Mouse (Mus musculus) layer of hippocampus, adult 9-11 months (tissue): ENCODE results near the gene Rfx4.

Source experiments
- DNase-seq: peaks from one replicate; pipeline ENCODE4 v3.0.0; 2022

The Rfx4 gene

DNA sequence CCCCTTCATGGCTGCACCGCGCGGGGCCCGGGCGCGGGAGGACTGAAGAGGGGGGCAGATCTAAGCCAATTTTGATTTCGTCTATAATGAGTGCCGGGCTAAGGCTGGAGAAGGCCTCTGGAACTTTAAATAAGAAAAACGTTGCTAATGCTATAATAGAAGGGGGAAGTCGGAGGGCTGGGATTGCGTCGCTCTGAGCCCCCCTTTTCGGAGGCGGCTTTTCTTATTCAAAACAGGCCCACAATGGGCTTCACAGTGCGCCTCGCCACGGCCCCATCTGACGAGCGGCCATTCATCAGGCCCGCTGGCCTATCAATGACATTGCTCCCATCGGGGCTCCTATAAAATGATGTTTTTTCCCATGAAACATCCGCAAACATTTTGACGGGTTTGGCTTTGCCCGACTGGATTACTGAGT, at the start of gene Rfx4:
Gene Rfx4, plus strand, starts transcription at position 277 of the 418 bp plus-strand sequence.
- DNase-seq, result peak; percentile 20

DNA sequence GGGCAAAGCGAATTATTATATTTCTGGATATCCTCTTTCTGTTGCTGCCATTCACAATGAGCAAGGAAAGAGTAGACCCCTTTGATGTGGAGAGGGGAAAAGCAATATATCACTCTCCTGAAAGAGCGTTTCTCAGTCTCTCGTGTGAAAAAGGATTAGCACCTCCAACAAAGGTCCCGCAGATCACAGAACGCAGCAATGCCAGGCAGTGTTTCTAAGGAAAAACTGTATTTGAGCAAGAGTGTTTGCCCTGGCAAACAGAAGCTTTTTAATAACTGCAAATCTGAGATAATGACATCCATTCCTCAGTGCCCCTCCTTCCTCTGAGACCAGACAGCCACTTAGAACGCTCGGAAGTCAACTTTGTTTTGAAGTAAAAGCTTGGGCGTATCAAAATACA, 49.3 kb upstream of the Rfx4 start:
- no peak for DNase-seq

DNA sequence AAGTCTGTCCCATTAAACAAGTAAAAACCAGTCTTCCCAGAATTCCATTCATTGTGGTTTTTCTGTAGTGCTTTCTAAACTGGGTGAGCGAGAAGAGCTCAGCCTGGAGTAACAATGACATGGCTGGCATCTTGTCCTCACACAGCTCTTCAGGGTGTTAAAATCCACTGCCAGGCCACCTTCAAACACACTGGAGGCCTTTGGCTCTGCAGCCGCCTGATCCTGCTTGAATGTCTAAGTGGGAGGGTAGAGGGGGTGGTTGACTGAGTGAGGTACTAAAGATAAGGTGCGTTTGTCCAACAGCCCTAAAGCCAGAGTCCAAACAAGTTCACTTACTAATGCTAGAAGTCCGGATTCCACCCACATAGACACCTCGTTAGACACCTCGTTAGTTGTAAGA, 48.6 kb upstream of the Rfx4 start:
- DNase-seq, result no peak

DNA sequence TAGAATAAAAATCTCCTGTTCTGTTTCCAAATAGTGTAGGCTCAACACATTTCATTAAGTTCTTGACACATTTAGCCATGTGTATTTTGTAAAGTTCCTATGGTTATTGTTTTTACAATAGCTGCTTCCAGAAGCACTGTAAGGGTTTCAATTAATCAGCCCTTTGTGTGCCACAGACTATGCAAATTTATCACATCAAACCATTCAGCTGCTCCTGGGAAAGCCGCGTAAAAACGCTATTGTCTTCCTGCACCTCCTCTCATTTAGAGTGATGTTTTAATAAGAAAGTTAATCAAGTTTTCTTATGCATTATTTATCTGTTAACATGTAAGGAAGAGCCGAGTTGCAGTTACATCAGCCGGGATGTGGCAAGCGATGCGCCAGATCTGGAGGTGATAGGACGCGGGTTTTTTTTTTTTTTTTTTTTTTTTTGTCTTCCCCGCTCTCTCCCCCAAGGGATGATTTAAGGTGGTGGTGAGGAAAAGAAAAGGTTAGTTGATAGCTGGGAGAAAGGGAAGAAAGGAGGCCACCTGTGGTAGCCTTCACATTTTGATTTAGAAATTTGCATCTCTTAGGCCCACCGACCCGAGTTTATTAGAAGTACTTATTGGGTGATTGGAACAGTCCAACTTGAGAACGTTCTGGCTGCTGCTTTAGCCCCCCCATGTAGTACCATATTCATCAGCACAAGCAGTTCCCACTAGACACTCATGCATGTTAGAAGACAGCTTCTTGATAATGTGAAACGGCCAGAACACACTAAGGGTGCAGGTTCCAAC, 47.9 kb upstream of the Rfx4 start:
- DNase-seq, result no peak

DNA sequence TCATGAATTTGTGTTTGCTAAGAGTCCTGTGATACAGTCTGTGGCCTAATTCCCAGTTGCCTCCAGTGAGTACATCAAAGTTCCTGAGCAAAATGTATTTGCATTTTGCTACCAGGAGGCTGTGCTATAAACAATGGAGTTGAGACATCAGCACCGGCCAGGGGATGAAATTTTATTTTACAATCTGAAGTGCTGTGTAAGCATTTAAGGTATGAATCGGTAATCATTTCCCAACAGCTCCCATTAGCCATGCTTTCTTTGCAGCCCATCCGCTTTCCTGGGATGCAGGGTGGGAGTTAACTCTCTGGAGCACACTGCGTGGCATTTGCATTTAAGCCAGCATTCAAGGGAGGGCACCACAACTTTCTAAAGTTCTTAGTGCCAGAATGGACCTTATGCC, 45.7 kb upstream of the Rfx4 start:
- no peak for DNase-seq

DNA sequence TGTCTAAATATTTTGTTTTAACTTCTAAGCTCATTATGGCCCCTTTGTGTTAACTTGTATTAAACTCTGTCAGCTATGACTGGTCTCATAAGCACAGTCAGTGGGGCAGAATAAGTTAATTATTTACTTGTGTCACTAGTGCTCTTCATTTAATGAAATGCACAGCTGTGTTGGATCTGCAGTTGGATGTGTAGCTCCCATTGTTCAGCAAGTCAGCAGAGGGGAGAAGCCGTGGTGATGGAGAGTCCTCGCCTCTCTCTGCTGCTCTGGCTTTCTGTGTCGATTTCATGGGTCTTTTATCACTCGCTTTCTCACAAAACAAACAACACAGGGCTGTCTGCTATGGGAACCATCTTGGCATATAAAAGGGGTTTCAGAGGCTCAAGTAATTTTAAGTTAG, 45.0 kb upstream of the Rfx4 start:
- no peak for DNase-seq

DNA sequence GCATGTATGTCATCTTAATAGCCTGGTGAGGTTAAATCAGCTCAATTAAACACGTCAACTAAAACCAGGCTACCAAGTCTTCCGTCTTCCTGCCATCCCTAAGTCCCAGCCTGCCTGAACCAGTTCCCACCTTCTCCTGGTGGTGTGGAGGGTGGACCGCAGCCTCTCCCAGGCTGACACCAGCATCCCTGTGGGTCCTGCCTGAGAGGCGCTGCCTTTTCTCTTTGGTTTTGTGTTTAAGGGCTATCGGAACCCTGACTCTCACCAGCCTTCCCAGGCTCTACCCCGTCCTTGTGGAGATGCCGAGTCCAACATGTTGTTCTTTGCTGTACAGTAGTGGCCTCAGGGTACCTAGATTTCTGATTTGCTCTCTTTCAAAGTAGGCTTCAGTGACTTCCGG, 44.4 kb upstream of the Rfx4 start:
- DNase-seq, result no peak

DNA sequence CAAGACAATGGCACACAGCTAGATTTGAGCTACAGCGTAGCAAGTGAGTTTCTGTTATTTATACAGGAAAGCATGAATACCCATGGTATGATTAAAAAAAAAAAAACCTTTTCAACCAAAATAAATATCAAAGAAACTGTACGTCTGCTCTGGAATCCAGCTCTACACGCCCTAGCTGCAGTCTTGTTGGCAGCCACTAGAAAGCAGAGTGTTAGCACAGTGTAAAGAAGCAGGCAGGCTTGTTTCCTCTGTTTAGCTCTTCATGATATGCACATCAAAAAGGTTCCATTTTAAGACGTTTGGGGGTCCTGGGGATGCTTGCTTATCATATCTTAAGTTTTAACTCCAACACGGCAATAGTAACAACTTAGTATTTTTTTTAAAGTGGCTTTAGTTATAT, 43.9 kb upstream of the Rfx4 start:
- DNase-seq, result no peak

DNA sequence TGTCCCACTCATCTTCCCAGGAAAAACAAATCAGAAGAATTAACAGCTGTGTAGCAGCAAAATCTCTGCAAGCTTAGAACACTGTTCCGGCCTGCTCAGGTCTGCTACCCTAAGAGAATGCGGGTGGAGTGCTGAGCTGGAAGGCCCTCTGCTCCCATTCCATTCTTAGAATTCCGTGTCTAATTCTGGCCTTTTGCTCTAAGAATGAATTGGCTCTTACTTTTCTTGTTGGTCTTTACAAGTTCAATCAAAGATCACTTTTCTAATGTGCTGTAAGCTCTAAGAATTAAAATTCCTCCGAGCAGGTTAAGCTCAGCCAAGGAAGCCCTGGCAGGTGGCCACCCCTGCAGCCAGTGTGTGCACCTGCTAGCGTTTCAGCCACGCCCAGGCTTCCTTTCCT, 43.3 kb upstream of the Rfx4 start:
- DNase-seq, result no peak

DNA sequence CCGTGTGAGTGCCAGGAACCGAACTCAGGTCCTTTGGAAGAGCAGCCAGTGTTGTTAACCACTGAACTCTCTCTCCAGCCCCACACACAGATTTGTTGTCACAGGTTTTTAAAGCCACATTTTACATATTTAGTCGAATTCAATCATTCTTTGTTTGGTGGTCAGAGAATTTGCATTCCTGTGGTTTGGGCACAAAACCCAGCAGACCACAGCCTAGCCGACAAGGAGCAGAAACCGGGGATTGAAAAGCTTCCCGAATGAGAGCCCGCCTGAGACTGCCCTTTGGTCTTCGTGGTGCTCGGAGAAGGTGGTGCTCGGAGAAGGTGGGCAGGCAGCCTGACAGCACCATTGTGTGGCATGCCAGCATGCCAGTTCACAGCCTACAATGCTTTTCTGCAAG, 42.8 kb upstream of the Rfx4 start:
- no peak for DNase-seq

DNA sequence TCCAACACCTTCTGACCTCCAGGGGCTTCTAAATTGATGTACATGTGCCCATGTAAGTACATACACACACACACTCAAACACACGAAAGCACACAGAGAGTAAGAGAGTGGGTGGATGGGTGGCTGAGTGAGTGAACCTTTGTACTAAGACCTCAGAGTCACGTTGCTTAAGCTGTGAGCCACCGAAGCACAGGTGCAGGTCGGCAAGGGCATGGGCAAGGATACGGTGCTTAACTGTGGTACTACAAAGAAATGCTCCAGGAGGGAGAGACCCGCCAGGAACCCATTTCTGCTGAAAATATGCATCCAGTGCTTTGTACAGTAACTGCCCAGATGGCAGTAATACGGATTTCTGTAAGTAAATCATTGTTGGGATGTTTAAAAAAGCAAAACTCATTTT, 40.2 kb upstream of the Rfx4 start:
- no peak for DNase-seq

DNA sequence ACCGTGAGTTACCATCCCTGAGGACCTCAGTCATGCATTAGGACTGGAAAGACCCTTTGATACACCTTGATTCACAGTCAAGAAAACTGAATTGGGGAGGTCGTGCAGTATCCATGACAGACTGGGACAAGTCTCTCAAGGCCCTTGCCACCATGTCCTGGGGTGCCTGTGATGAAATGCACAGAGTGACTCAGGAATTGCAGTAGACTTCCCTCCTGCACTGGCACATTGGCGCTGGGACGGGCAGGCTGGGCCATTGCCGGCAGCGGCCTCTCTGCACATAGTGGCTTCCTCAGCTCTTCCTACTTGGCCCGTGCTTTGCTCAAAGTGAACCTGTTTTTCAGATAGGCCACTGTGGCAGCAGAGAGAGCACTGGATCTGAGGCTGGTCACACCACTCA, 39.3 kb upstream of the Rfx4 start:
- no peak for DNase-seq

DNA sequence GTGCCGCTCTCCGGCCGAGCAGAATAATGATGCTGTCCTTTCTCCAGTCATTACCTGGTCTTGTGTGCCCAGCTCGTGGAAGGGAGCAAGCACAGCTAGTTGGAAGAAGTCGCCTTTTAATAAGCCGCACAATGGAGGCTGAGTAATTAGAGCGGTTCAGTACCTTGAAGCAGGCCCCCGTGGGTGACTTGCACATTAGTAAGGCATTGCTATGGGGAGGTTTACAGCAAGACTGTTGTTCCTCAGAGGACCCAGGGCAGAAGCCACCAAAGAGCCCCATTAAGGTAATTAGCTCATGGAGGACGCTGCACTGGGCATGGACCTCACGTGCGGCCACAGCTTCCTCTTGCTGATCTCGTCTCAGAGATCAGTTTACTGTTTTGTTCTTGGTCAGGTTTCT, 33.2 kb upstream of the Rfx4 start:
- no peak for DNase-seq

DNA sequence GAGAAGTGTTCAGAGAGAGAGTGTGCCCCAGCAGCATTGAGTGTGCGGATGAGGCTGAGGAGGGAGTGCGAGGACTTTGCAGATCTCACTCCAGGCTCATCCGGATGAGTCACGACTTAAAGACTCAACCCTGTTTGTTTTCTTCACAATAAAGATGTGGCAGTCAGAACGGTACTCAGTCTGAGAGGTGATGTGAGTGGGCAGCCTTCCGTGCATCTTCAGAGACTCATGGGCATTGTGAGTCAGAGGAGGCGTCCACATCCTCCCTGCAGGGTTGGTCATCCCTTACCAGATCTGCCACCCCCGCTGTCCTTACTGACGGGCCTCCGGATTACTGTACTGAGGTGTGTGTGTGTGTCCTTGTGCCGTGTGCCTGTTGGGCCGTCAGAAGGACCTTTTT, 28.9 kb upstream of the Rfx4 start:
- no peak for DNase-seq

DNA sequence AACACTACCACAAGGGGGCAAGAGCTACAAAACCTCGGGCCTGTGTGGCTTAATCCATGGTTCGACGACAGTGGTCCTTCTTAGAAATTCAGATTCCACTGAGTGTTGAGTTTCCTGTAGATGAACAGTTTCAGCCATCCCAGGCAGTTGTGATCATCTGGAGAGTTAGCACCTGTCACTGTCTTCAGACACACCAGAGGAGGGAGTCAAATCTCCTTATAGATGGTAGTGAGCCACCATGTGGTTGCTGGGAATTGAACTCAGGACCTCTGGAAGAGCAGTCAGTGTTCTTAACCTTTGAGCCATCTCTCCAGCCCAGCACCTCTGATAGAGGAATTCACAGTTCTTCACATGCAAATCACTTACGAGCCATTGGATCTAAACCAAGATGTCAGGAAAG, 28.1 kb upstream of the Rfx4 start:
- no peak for DNase-seq

DNA sequence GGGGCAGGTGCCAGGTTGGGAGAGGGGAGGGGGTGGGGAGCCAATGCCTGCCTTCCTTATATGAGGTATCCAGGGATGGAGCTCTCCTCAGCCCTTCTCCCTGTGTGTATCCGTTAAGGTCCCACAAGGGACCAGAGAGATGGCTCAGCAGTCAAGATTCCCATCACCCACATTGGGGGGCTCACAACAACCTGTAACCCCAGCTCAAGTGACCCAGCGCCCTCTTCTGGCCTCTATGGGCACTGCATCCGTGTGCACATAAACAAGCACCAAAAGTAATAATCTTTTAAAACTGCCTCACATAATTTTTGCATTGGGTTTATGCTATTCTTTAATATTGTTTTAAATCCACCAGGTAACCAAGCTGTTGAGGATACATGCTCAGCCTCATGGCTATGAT, 25.8 kb upstream of the Rfx4 start:
- no peak for DNase-seq

DNA sequence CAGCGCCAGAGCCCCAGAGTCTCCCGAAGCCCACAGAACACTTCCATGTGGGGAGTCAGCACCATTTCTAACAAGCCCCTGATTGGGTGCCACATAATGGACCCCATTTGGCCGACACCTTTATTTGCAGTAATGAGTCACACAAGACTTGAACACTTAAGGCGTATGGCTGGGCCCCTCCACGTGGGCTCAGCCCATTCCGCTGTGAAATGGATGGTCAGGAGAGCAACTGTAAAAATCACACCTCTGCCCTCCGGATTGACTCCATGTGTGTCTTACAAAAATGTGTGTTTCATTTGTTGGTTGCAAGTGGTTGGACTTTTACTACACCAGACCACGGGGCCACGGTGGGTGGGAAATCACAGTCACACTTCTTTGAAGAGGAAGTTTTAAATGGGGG, 24.9 kb upstream of the Rfx4 start:
- no peak for DNase-seq

DNA sequence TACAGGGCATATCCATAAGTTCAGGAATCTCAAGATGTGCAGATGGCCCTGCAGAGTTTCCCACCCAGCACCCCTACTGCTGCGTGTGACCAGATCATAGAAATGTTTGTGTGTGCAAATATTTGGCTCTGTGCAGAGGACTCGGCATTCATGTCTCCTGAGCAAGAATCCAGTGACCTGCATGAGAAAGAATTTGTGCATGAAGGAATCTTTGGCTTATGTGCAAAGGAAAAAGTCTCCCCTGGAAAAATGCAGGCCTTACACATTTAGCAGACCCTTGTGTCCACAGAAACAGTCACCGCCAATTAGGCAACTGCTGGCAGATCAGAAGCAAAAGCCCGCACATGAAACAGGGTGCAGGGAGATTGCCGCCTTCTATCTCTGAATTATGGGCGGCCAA, 22.4 kb upstream of the Rfx4 start:
- DNase-seq, result no peak

DNA sequence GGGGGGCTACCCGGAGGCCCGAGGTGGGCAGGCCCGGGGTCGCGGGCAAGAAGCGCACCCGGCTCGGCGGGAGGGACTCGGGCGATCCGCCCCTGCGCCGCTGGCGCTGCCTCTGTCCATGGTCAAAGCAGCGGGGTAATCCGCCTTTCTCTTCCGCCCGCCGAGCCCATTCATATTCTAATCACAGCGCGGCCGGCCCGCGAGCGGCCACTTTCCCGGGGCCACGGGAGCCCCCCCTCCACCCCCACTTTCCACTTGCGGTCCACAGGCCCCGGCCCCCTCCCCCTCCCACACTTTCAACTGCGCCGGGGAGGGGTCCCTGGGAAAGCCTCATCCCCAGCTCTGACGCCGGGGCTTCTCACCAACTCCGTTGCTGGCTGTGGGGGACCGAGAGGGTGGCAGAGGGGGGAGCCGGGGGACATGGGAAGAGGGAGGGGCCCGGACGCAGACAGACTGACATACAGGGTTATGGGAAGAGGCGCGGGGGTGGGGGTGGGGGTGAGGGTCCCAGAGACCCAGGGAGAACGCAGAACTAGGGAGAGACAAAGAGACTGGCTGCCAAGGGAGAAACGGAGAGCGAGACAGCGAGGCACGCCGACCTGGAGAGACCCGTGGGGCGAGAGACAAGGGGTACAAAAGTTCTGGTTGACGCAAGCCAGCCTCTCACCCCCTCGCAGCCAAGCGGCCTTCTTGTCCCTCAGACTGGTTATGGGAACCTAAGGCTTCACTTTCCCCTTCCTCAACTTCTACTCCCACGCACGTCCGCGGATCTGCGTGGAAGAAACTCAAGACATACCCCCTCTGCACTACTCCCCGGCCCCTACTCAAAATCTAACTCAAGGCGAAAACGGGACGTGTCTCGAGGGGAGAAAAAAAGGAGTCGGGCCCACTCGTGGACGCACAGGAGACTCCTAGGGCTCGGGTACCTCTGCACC, 744 bp upstream of the Rfx4 start:
- no peak for DNase-seq

DNA sequence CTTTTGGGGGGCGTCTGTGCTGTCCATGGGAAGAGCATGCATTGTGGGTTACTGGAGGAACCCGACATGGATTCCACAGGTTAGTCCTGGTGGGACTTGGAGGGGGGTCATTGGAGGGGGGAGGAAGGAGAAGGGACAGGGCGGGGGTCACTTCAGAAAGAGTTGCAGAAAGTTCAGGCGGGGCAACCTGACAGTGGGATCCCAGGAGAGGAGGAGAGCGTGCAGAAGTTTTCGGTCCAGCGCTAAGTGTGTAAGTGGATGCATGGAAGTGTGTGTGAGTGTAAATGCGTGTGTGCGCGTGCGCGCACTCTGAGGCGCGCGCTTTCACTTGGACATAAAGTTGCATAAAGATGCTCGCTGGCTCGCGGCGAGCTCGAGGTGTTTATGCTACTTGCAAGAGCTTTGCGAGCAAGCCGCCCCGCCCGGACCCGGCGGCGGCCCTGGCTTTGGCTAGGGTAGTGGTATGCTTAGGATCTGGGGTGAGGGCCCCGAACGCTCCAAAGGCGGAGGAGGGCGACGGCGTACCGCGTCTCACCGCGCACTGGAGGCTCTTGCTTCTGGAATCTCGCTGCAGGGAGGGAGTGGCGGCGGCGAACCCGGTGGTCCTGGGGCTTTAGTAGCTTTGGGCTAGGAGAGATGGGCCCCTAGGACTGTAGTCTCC, 703 bp downstream of the Rfx4 start:
- DNase-seq, result no peak

DNA sequence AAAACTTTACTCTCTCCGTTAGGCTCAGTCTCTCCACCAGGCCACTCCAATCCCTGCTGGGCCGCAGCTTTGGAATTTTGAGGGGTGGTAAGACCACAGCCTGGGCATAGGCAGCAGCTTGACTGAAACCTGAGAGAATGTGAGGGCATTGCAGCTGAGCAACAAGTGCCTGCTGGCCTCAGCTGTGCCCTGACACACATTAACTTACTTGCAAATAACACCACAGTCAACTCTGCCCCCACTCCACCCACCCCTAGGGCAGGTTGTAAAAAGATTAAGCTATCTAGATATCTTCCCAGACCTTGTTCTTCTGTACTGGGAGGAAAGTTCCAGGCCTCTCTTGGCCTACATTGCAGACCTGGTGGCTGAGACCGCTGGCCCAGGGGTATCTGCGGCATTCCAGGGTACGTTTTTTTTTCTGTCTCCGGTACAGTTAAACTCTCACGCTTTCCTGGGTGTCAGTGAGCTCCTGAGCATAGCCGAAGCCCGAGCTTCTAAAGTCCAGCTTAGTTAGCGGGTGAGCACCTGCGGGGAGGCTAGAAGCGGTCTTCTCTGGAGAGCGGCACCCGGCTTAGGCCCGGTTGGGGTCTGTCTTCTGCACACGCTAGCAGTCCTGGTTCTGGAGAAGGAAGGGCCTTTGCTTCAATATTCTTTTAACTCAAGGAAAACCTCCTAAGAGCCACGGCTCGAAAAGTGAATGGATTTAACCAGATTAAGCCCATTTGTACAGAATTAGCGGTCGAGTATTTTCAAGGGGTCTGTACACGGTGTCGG, 1.8 kb downstream of the Rfx4 start:
- no peak for DNase-seq

DNA sequence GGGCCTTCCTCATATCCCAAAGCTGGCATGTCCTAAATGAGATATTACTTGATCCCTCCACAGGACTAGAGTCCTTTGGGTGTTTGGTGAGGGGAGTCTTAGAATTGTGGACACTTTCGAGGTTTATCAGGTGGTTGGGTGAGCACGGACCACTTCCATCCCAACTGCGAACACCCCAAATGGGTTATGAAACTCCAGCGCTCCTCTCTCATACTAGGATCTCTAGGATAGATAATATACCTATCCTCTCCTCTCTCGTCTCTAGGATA, 2.3 kb downstream of the Rfx4 start:
- no peak for DNase-seq
